Mouse (Mus musculus) CH12.LX (cell line): ENCODE measurements around the gene Fmnl1. TPM values are rescaled to one million over a fixed set of nuclear protein-coding genes. Genes with fewer than 3 reads are reported as not detected.
A peak's percentile ranks its signal among the peaks of the same experiment; 100 is the strongest.

Source experiments
- DNase-seq: peaks from one replicate; pipeline ENCODE4 v3.0.0-alpha.2; 2013; ENCODE audit errors: extremely low read depth
- H3K27ac ChIP-seq: 2 replicates; pipeline ENCODE4 v1.5.1; 2012; ENCODE audit warnings: low read depth, mild to moderate bottlenecking, control low read depth, moderate library complexity; ENCODE audit not compliant: insufficient read depth
- H3K27me3 ChIP-seq: replicated peaks from 2 replicates; pipeline ENCODE3; 2012; ENCODE audit warnings: inconsistent platforms
- H3K36me3 ChIP-seq, 2 experiments: replicated peaks in 1 of 2; 2 replicates each; pipeline versions ENCODE3 to v1.6.1; 2012; ENCODE audit warnings: inconsistent platforms in 1 of 2, low read length in 1 of 2, mild to moderate bottlenecking in 1 of 2, mixed read lengths in 1 of 2, moderate library complexity in 1 of 2; ENCODE audit not compliant: control insufficient read depth in 1 of 2, insufficient read depth in 1 of 2
- H3K4me1 ChIP-seq, 2 experiments: 2 replicates each; pipeline ENCODE4 v1.6.1; 2012; ENCODE audit warnings: inconsistent platforms in 1 of 2, moderate library complexity in 1 of 2; ENCODE audit not compliant: insufficient read depth in 2 of 2, control insufficient read depth in 1 of 2
- H3K4me2 ChIP-seq: 2 replicates; pipeline ENCODE4 v1.6.1; 2012; ENCODE audit warnings: low read depth, mild to moderate bottlenecking, control low read depth; ENCODE audit not compliant: poor library complexity, insufficient read depth, severe bottlenecking
- H3K4me3 ChIP-seq, 3 experiments: fragments of 150-350 bp in 1 of 3; sonication (generic) in 1 of 3; replicated peaks in 1 of 3; 2 replicates each; pipeline versions ENCODE3 to v1.5.1; 2011 to 2012; ENCODE audit warnings: low read depth in 2 of 3, low read length in 2 of 3, mild to moderate bottlenecking in 2 of 3, moderate library complexity in 2 of 3, control low read depth in 1 of 3, improper control_type of control experiment in 1 of 3, inconsistent platforms in 1 of 3, mixed read lengths in 1 of 3; ENCODE audit not compliant: poor library complexity in 1 of 3
- H3K79me2 ChIP-seq: replicated peaks from 2 replicates; pipeline ENCODE4 v1.6.1; 2012; ENCODE audit warnings: mild to moderate bottlenecking, moderate library complexity; ENCODE audit not compliant: control insufficient read depth, poor library complexity, insufficient read depth, severe bottlenecking; ENCODE audit errors: extremely low read depth
- H3K9ac ChIP-seq: 2 replicates; pipeline ENCODE4 v1.6.1; 2012; ENCODE audit warnings: low read depth, mild to moderate bottlenecking, control low read depth, moderate library complexity; ENCODE audit not compliant: insufficient read depth
- H3K9me3 ChIP-seq: replicated peaks from 2 replicates; pipeline ENCODE3; 2012; ENCODE audit warnings: low read length, inconsistent platforms, mixed read lengths
- BHLHE40 ChIP-seq: IDR thresholded peaks from 2 replicates; pipeline ENCODE4 v1.6.1; 2011; ENCODE audit warnings: mild to moderate bottlenecking, low read depth, low read length, improper control_type of control experiment
- CHD1 ChIP-seq: IDR thresholded peaks from 2 replicates; pipeline ENCODE4 v1.6.1; 2012; ENCODE audit warnings: low read depth, low read length, improper control_type of control experiment, inconsistent platforms
- CTCF ChIP-seq, 2 experiments: IDR thresholded peaks in 1 of 2; conservative IDR thresholded peaks in 1 of 2; 2 replicates each; pipeline ENCODE4 v1.5.1; 2011 to 2012; ENCODE audit warnings: low read depth in 2 of 2, low read length in 2 of 2, improper control_type of control experiment in 1 of 2, inconsistent platforms in 1 of 2, mild to moderate bottlenecking in 1 of 2, moderate library complexity in 1 of 2
- E2F4 ChIP-seq: IDR thresholded peaks from 2 replicates; pipeline ENCODE4 v1.6.1; 2011; ENCODE audit warnings: low read depth, low read length, improper control_type of control experiment; ENCODE audit not compliant: insufficient replicate concordance
- EP300 ChIP-seq: IDR thresholded peaks from 2 replicates; pipeline ENCODE4 v1.6.1; 2011; ENCODE audit warnings: low read length, improper control_type of control experiment
- ETS1 ChIP-seq: conservative IDR thresholded peaks from 2 replicates; pipeline ENCODE4 v1.6.1; 2012; ENCODE audit warnings: low read depth, mild to moderate bottlenecking, inconsistent platforms, low read length, improper control_type of control experiment, moderate library complexity
- GABPA ChIP-seq: IDR thresholded peaks from 2 replicates; pipeline ENCODE4 v1.6.1; 2012; ENCODE audit warnings: low read depth, low read length, improper control_type of control experiment, inconsistent platforms; ENCODE audit not compliant: insufficient replicate concordance
- IRF4 ChIP-seq: IDR thresholded peaks from 2 replicates; pipeline ENCODE4 v1.6.1; 2014; ENCODE audit warnings: low read depth, mild to moderate bottlenecking, inconsistent platforms, low read length, improper control_type of control experiment
- JUN ChIP-seq: IDR thresholded peaks from 2 replicates; pipeline ENCODE4 v1.6.1; 2011; ENCODE audit warnings: low read depth, mild to moderate bottlenecking, low read length, improper control_type of control experiment, moderate library complexity; ENCODE audit not compliant: insufficient read depth
- JUND ChIP-seq: conservative IDR thresholded peaks from 2 replicates; pipeline ENCODE4 v1.6.1; 2011; ENCODE audit warnings: low read depth, low read length, improper control_type of control experiment
- KAT2A ChIP-seq: IDR thresholded peaks from 2 replicates; pipeline ENCODE4 v1.6.1; 2012; ENCODE audit warnings: low read length, improper control_type of control experiment, inconsistent platforms; ENCODE audit not compliant: insufficient replicate concordance
- MAFK ChIP-seq: IDR thresholded peaks from 2 replicates; pipeline ENCODE4 v1.6.1; 2011; ENCODE audit warnings: low read length, improper control_type of control experiment; ENCODE audit not compliant: insufficient replicate concordance
- MAX ChIP-seq: IDR thresholded peaks from 2 replicates; pipeline ENCODE4 v1.6.1; 2011; ENCODE audit warnings: low read length, improper control_type of control experiment
- MAZ ChIP-seq: IDR thresholded peaks from 2 replicates; pipeline ENCODE4 v1.6.1; 2012; ENCODE audit warnings: low read depth, mild to moderate bottlenecking, inconsistent platforms, low read length, improper control_type of control experiment, moderate library complexity
- MXI1 ChIP-seq: IDR thresholded peaks from 2 replicates; pipeline ENCODE4 v1.6.1; 2011; ENCODE audit warnings: mild to moderate bottlenecking, low read depth, low read length, improper control_type of control experiment
- NELFE ChIP-seq: IDR thresholded peaks from 2 replicates; pipeline ENCODE4 v1.6.1; 2011; ENCODE audit warnings: low read depth, low read length, improper control_type of control experiment
- NRF1 ChIP-seq: IDR thresholded peaks from 2 replicates; pipeline ENCODE4 v1.6.1; 2014; ENCODE audit warnings: low read depth, mild to moderate bottlenecking, inconsistent platforms, low read length, improper control_type of control experiment, moderate library complexity
- PAX5 ChIP-seq: IDR thresholded peaks from 2 replicates; pipeline ENCODE4 v1.6.1; 2012; ENCODE audit warnings: low read length, inconsistent platforms, mixed read lengths
- POLR2A ChIP-seq: IDR thresholded peaks from 2 replicates; pipeline ENCODE4 v1.6.1; 2011; ENCODE audit warnings: low read depth, mild to moderate bottlenecking, improper control_type of control experiment, low read length
- POLR2AphosphoS2 ChIP-seq: IDR thresholded peaks from 2 replicates; pipeline ENCODE4 v1.6.1; 2011; ENCODE audit warnings: low read depth, low read length, improper control_type of control experiment
- RAD21 ChIP-seq: IDR thresholded peaks from 2 replicates; pipeline ENCODE4 v1.6.1; 2011; ENCODE audit warnings: low read depth, mild to moderate bottlenecking, low read length, improper control_type of control experiment, moderate library complexity
- RCOR1 ChIP-seq: conservative IDR thresholded peaks from 2 replicates; pipeline ENCODE4 v1.6.1; 2012; ENCODE audit warnings: low read depth, mild to moderate bottlenecking, inconsistent platforms, low read length, improper control_type of control experiment
- SIN3A ChIP-seq: IDR thresholded peaks from 2 replicates; pipeline ENCODE4 v1.6.1; 2012; ENCODE audit warnings: low read length, improper control_type of control experiment, inconsistent platforms
- SMC3 ChIP-seq: IDR thresholded peaks from 2 replicates; pipeline ENCODE4 v1.6.1; 2011; ENCODE audit warnings: low read depth, low read length, improper control_type of control experiment
- TCF12 ChIP-seq: IDR thresholded peaks from 2 replicates; pipeline ENCODE4 v1.6.1; 2014; ENCODE audit warnings: low read depth, mild to moderate bottlenecking, inconsistent platforms, low read length, improper control_type of control experiment
- UBTF ChIP-seq: IDR thresholded peaks from 2 replicates; pipeline ENCODE4 v1.6.1; 2012; ENCODE audit warnings: low read depth, mild to moderate bottlenecking, inconsistent platforms, low read length, improper control_type of control experiment, moderate library complexity
- USF1 ChIP-seq: IDR thresholded peaks from 2 replicates; pipeline ENCODE4 v1.6.1; 2014; ENCODE audit warnings: low read depth, mild to moderate bottlenecking, inconsistent platforms, low read length, improper control_type of control experiment
- USF2 ChIP-seq: conservative IDR thresholded peaks from 2 replicates; pipeline ENCODE4 v1.6.1; 2011; ENCODE audit warnings: low read depth, low read length, improper control_type of control experiment
- ZKSCAN1 ChIP-seq: IDR thresholded peaks from 2 replicates; pipeline ENCODE4 v1.6.1; 2012; ENCODE audit warnings: low read depth, inconsistent platforms, low read length, improper control_type of control experiment, borderline replicate concordance
- ZMIZ1 ChIP-seq: IDR thresholded peaks from 2 replicates; pipeline ENCODE4 v1.6.1; 2012; ENCODE audit warnings: low read depth, mild to moderate bottlenecking, inconsistent platforms, low read length, improper control_type of control experiment
- ZNF384 ChIP-seq: IDR thresholded peaks from 2 replicates; pipeline ENCODE4 v1.6.1; 2012; ENCODE audit warnings: low read depth, low read length, improper control_type of control experiment, inconsistent platforms
- dilution Hi-C: fragments of 300-500 bp; cut with MboI; formaldehyde crosslinking; loops from 2 replicates; pipeline ENCODE4 v1.14.3; 2020; ENCODE audit warnings: low sequenced_read_pairs; ENCODE audit not compliant: extremely low pct_unique_long_range_greater_than_20kb, extremely low pct_ligation_motif_present
- in situ Hi-C: fragments of 300-500 bp; cut with MboI; formaldehyde crosslinking; loops from 3 replicates; pipeline ENCODE4 v1.14.3; 2019; ENCODE audit warnings: low sequenced_read_pairs, low pct_ligation_motif_present, low pct_unique_long_range_greater_than_20kb, mixed read lengths
- polyA plus RNA-seq: library from polyadenylated mRNA; unstranded; fragments of >175 nt; gene quantifications from 2 replicates; pipeline ENCODE4 v1.2.1, GENCODE M21; 2012; ENCODE audit warnings: low read depth; ENCODE audit not compliant: insufficient read length
- total RNA-seq, 2 experiments: library from RNA; depleted of rRNA; stranded (reverse); fragments of 300-350 nt in 1 of 2; fragments of >200 nt in 1 of 2; gene quantifications; 2 replicates each; pipeline ENCODE4 v1.2.3; 2012 to 2014

Fmnl1 gene
- total and polyA plus RNA-seq, 3 experiments: 6.9 to 118 (median 35.0) TPM

DNA sequence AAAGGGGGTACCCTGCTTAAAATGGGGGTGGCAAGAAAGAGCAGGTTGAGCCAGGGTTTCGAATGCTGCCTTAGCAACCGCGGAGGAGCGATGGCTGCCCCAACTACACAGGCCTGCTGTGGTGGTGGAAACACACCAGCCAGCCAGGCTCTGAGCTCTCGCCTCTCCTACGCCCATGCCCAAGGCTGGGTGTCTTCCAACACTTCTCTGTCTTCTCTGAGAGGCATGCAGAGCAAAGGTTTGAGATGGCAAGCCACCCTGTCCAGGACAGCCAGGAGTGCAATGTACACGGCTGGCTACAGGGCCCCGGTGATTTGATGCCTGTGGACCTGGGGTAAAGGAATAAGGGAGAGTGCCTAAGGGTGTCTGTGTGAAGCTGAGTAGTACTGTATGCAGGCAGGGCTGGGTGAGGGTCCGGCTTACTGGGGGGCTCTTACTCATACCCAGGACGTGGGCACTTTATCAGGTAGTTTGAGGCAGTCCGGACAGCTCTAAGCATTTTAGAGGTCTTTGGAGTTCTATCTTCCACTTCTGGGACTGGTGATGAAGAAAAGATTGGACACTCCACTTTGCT, 3.0 kb downstream of the Fmnl1 start:
- H3K36me3 ChIP-seq: peaks cover 0 to 4% of the 10 kb centered on the region in 2 experiments
- in situ Hi-C loops: loop anchor here (5.0 to 25.0 kb wide), 3 partner anchors 98 to 388 kb away; no protein-coding TSS in a partner anchor
- H3K27ac ChIP-seq: peak overlapping the region; percentile 99
- H3K79me2 ChIP-seq: peaks cover 58% of the 10 kb centered on the region
- H3K9me3 ChIP-seq: no peaks in the 10 kb centered on the region
- peak overlapping the region; percentile 20 to 69 (median 23) for H3K4me3 ChIP-seq
- peak overlapping the region; percentile 58 for H3K9ac ChIP-seq
- H3K27me3 ChIP-seq: no peaks in the 10 kb centered on the region
- peak overlapping the region; percentile 93 for H3K4me2 ChIP-seq
- DNase-seq: peak; percentile 24
- H3K4me1 ChIP-seq: peaks cover 33 to 89% of the 10 kb centered on the region in 2 experiments
- no peak for TF ChIP-seq MAX
- TF ChIP-seq BHLHE40: no peak
- TF ChIP-seq MAZ: no peak
- no peak for TF ChIP-seq CTCF (conservative IDR thresholded peaks at IDR 0.05 in 1 of 2, IDR thresholded peaks at IDR 0.05 in 1 of 2; ENCODE audit: low read depth in 2 of 2, low read length in 2 of 2)
- no peak for TF ChIP-seq KAT2A
- 0 out of 2 replicates have a peak, but pooled peaks have one; percentile 36 for TF ChIP-seq UBTF
- TF ChIP-seq TCF12: 0 out of 2 replicates have a peak, but pooled peaks have one; percentile 28
- dilution Hi-C loops: no loop called here

DNA sequence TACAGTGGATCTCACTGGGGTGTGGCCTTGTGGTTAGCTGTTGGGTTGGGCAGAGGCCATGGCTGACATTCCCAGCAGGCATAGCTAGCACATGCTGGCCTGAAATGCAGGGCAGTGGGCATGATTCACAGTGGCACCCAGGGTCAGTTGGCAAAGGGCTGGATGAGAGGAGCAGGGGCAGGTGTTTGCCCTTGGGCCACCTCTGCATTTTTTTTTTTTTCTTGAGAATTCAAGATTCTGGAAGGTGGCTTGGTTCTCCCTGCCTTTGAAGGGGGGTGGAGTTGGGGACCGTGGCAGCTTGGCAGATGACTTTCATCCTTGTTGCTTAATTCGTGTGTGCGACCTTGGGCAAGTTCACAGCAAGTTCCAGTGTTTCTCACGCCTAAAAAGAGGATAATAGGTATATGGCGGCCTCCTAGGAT, 3.5 kb downstream of the Fmnl1 start:
- peaks cover 38 to 89% of the 10 kb centered on the region in 2 experiments for H3K4me1 ChIP-seq
- peak; percentile 33 for DNase-seq
- dilution Hi-C loops (no loop called here), in situ Hi-C loops (loop anchor here (5.0 to 25.0 kb wide), 3 partner anchors 98 to 388 kb away; no protein-coding TSS in a partner anchor)
- H3K27me3 ChIP-seq: no peaks in the 10 kb centered on the region
- H3K36me3 ChIP-seq: peaks cover 3 to 9% of the 10 kb centered on the region in 2 experiments
- no peaks in the 10 kb centered on the region for H3K9me3 ChIP-seq
- H3K27ac ChIP-seq: peak overlapping the region; percentile 99
- peak overlapping the region; percentile 58 for H3K9ac ChIP-seq
- peak overlapping the region; percentile 93 for H3K4me2 ChIP-seq
- peaks cover 64% of the 10 kb centered on the region for H3K79me2 ChIP-seq
- peak overlapping the region; percentile 21 to 69 (median 23) for H3K4me3 ChIP-seq
- TF ChIP-seq GABPA (no peak), CHD1 (no peak; the same call in 1 of the 2 replicates), UBTF (no peak), ZMIZ1 (no peak), JUN (no peak), POLR2A (no peak), EP300 (no peak), SIN3A (no peak), MAX (peak; percentile 55), MAZ (no peak), MXI1 (no peak), MAFK (no peak), ETS1 (no peak), PAX5 (no peak), ZKSCAN1 (no peak), NRF1 (no peak), USF2 (no peak), NELFE (no peak), JUND (no peak), BHLHE40 (no peak), ZNF384 (peak; percentile 76), RCOR1 (no peak), USF1 (no peak), IRF4 (peak; percentile 43), RAD21 (no peak), POLR2AphosphoS2 (no peak), E2F4 (no peak), TCF12 (peak; percentile 17; the same call in 1 of the 2 replicates), SMC3 (peak; percentile 16; the same call in 1 of the 2 replicates)
